Mouse (Mus musculus) neural tube, embryonic 11.5 days (tissue): ENCODE results near the gene Mon1a. TPM values are rescaled to one million over a fixed set of nuclear protein-coding genes. Genes with fewer than 3 reads are reported as not detected.

ENCODE experiments used
- ATAC-seq: fragments of 200-750 bp; cut with Nextera tagmentation; 2 replicates; pipeline ENCODE4 v1.8.0; 2017; ENCODE audit warnings: moderate number of reproducible peaks, mild to moderate bottlenecking, moderate TSS enrichment, moderate library complexity; ENCODE audit not compliant: insufficient read depth, low FRiP score, low TSS enrichment
- DNase-seq: peaks from one replicate; pipeline ENCODE4 v3.0.0-alpha.2; 2015; ENCODE audit warnings: low spot score
- H3K27ac ChIP-seq: fragments of 300-500 bp; sonication (generic); 2 replicates; pipeline ENCODE4 v1.5.1; 2014; ENCODE audit warnings: low read depth, mild to moderate bottlenecking, low read length
- H3K27me3 ChIP-seq: fragments of 300-500 bp; sonication (generic); 2 replicates; pipeline ENCODE4 v1.6.1; 2014; ENCODE audit warnings: mild to moderate bottlenecking, low read length, mixed read lengths; ENCODE audit not compliant: control insufficient read depth, insufficient read depth
- H3K36me3 ChIP-seq: fragments of 300-500 bp; sonication (generic); 2 replicates; pipeline ENCODE4 v1.6.1; 2014; ENCODE audit warnings: mild to moderate bottlenecking, low read length, moderate library complexity, mixed read lengths; ENCODE audit not compliant: control insufficient read depth, insufficient read depth
- H3K4me1 ChIP-seq: fragments of 300-500 bp; sonication (generic); 2 replicates; pipeline ENCODE4 v1.6.1; 2014; ENCODE audit warnings: low read length, mixed read lengths; ENCODE audit not compliant: control insufficient read depth, insufficient read depth
- H3K4me2 ChIP-seq: fragments of 300-500 bp; sonication (generic); 2 replicates; pipeline ENCODE4 v1.6.1; 2014; ENCODE audit warnings: low read depth, mild to moderate bottlenecking, moderate library complexity
- H3K4me3 ChIP-seq: fragments of 300-500 bp; sonication (generic); 2 replicates; pipeline ENCODE4 v1.5.1; 2014; ENCODE audit warnings: low read depth, low read length
- H3K9ac ChIP-seq: fragments of 300-500 bp; sonication (generic); 2 replicates; pipeline ENCODE4 v1.6.1; 2014; ENCODE audit warnings: mild to moderate bottlenecking, low read length
- H3K9me3 ChIP-seq: fragments of 300-500 bp; sonication (generic); 2 replicates; pipeline ENCODE4 v1.6.1; 2016; ENCODE audit warnings: low read length; ENCODE audit not compliant: control insufficient read depth
- WGBS: fragments of 180-500 bp; shearing (Covaris S2); extraction: QIAGEN DNeasy Blood & Tissue Kit; methylation state at CpG from one replicate; pipeline ENCODE4 v1.1.7; 2014; 5-methylcytosine and 5-hydroxymethylcytosine counted together
- polyA plus RNA-seq: library from polyadenylated mRNA; unstranded; fragments of >200 nt; fragmentation: Nextera tagmentation; extraction: Ambion mirVana; gene quantifications from 2 replicates; pipeline ENCODE4 v1.2.1, GENCODE M21; 2014

The Mon1a gene
- polyA plus RNA-seq, 1 experiment from 2014 or later: 19.2 TPM

GRCm38 (mm10) chr9:107932221-107932620 is 44.3 kb downstream of the Mon1a start:
- DNase-seq (no peak), ATAC-seq (no peak)
- Histone ChIP-seq H3K4me3 (no peak overlapping the region), H3K27me3 (no peaks in the 10 kb centered on the region; the same call in 1 of the 2 replicates), H3K4me2 (no peak overlapping the region), H3K36me3 (no peaks in the 10 kb centered on the region), H3K9me3 (no peaks in the 10 kb centered on the region), H3K27ac (no peak overlapping the region), H3K9ac (no peak overlapping the region), H3K4me1 (peaks cover 14% of the 10 kb centered on the region)
- WGBS: 57% methylated on average over 4 of the region's 4 CpGs

GRCm38 (mm10) chr9:107934146-107934545 is 46.2 kb downstream of the Mon1a start:
- Histone ChIP-seq H3K9ac (no peak overlapping the region; the same call in 1 of the 2 replicates), H3K9me3 (no peaks in the 10 kb centered on the region), H3K27ac (no peak overlapping the region), H3K4me1 (peaks cover 14% of the 10 kb centered on the region), H3K36me3 (no peaks in the 10 kb centered on the region), H3K4me3 (no peak overlapping the region), H3K4me2 (no peak overlapping the region), H3K27me3 (no peaks in the 10 kb centered on the region; the same call in 1 of the 2 replicates)
- ATAC-seq: no peak
- no peak for DNase-seq
- WGBS: 90% methylated on average over 11 of the region's 11 CpGs

- Histone ChIP-seq H3K9me3 (no peaks in the 10 kb centered on the region), H3K27ac (no peak within 1 kb of the TSS), H3K27me3 (no peaks in the 10 kb centered on the region; the same call in 1 of the 2 replicates), H3K4me2 (peak within 1 kb of the TSS; percentile 96), H3K4me3 (peak within 1 kb of the TSS; percentile 51), H3K9ac (peak within 1 kb of the TSS; percentile 67), H3K4me1 (peaks cover 14% of the 10 kb centered on the region), H3K36me3 (no peaks in the 10 kb centered on the region)
- WGBS: 7% methylated on average over 3 of the region's 3 CpGs
- DNase-seq (no peak), ATAC-seq (no peak)
Measured at GRCm38 (mm10) chr9:107935374-107935773, 47.4 kb downstream of the Mon1a start, which contains the start of gene Camkv. Gene Camkv, plus strand, starts transcription at chr9:107935674.

GRCm38 (mm10) chr9:107935790-107936214 is 47.9 kb downstream of the Mon1a start:
- DNase-seq: peak; percentile 61
- Histone ChIP-seq H3K9me3 (no peaks in the 10 kb centered on the region), H3K4me2 (peak overlapping the region; percentile 96), H3K27me3 (no peaks in the 10 kb centered on the region; the same call in 1 of the 2 replicates), H3K4me3 (peak overlapping the region; percentile 51), H3K27ac (no peak overlapping the region), H3K9ac (peak overlapping the region; percentile 67), H3K4me1 (peaks cover 14% of the 10 kb centered on the region), H3K36me3 (no peaks in the 10 kb centered on the region)
- WGBS: under 1% methylated on average over 40 of the region's 41 CpGs
- peak; percentile 45; the same call in 1 of the 2 replicates for ATAC-seq

- Histone ChIP-seq H3K4me1 (peaks cover 14% of the 10 kb centered on the region), H3K4me3 (peak overlapping the region; percentile 51), H3K36me3 (no peaks in the 10 kb centered on the region), H3K27ac (no peak overlapping the region), H3K4me2 (peak overlapping the region; percentile 96), H3K9me3 (no peaks in the 10 kb centered on the region), H3K9ac (peak overlapping the region; percentile 67), H3K27me3 (no peaks in the 10 kb centered on the region; the same call in 1 of the 2 replicates)
- peak; percentile 38 for DNase-seq
- ATAC-seq: peak; percentile 61; the same call in 1 of the 2 replicates
- 2% methylated on average over 29 of the region's 29 CpGs for WGBS
Measured at GRCm38 (mm10) chr9:107936215-107936822, 48.4 kb downstream of the Mon1a start.

GRCm38 (mm10) chr9:107936831-107937230 is 48.9 kb downstream of the Mon1a start:
- no peaks in the 10 kb centered on the region for H3K36me3 ChIP-seq
- peak overlapping the region; percentile 67 for H3K9ac ChIP-seq
- no peak overlapping the region for H3K27ac ChIP-seq
- H3K4me3 ChIP-seq: peak overlapping the region; percentile 51
- no peaks in the 10 kb centered on the region; the same call in 1 of the 2 replicates for H3K27me3 ChIP-seq
- H3K9me3 ChIP-seq: no peaks in the 10 kb centered on the region
- peak overlapping the region; percentile 96 for H3K4me2 ChIP-seq
- H3K4me1 ChIP-seq: peaks cover 14% of the 10 kb centered on the region
- no peak for DNase-seq
- WGBS: 7% methylated on average over 3 of the region's 3 CpGs
- no peak for ATAC-seq

- ATAC-seq (no peak), DNase-seq (no peak)
- Histone ChIP-seq H3K4me1 (peaks cover 5% of the 10 kb centered on the region), H3K36me3 (no peaks in the 10 kb centered on the region), H3K9me3 (no peaks in the 10 kb centered on the region), H3K9ac (no peak overlapping the region), H3K27ac (no peak overlapping the region), H3K27me3 (no peaks in the 10 kb centered on the region), H3K4me2 (no peak overlapping the region), H3K4me3 (no peak overlapping the region)
- 94% methylated on average over 31 of the region's 31 CpGs for WGBS
Measured at GRCm38 (mm10) chr9:107947241-107948194, 59.6 kb downstream of the Mon1a start.

GRCm38 (mm10) chr9:107949184-107949921 is 61.4 kb downstream of the Mon1a start:
- Histone ChIP-seq H3K4me2 (no peak overlapping the region), H3K4me1 (peaks cover 5% of the 10 kb centered on the region), H3K9me3 (no peaks in the 10 kb centered on the region), H3K27ac (no peak overlapping the region), H3K9ac (no peak overlapping the region), H3K36me3 (no peaks in the 10 kb centered on the region), H3K4me3 (no peak overlapping the region), H3K27me3 (no peaks in the 10 kb centered on the region)
- WGBS: 83% methylated on average over 13 of the region's 13 CpGs
- ATAC-seq (no peak), DNase-seq (no peak)
